Mouse (Mus musculus) myocyte (in vitro differentiated cells): ENCODE data around the gene Ski.

Experiments
- CEBPB ChIP-seq: IDR thresholded peaks from 2 replicates; pipeline ENCODE4 v1.6.1; 2011; ENCODE audit warnings: mild to moderate bottlenecking, moderate library complexity; ENCODE audit not compliant: poor library complexity, insufficient read depth, severe bottlenecking
- E2F4 ChIP-seq: IDR thresholded peaks from one replicate; pipeline ENCODE4 v1.6.1; 2011; ENCODE audit warnings: mild to moderate bottlenecking, control low read depth, moderate library complexity; ENCODE audit not compliant: insufficient read depth
- MAX ChIP-seq: IDR thresholded peaks from one replicate; pipeline ENCODE4 v1.6.1; 2011; ENCODE audit warnings: low read depth, mild to moderate bottlenecking, control low read depth
- MYOD1 ChIP-seq, 3 experiments: IDR thresholded peaks; one replicate each; pipeline ENCODE4 v1.6.1; 2011; ENCODE audit warnings: control low read depth in 2 of 3, low read depth in 2 of 3, mild to moderate bottlenecking in 2 of 3, moderate library complexity in 1 of 3; ENCODE audit not compliant: insufficient read length in 2 of 3, control insufficient read depth in 1 of 3
- MYOG ChIP-seq, 3 experiments: IDR thresholded peaks; one replicate each; pipeline ENCODE4 v1.6.1; 2011; ENCODE audit warnings: control low read depth in 2 of 3, low read depth in 2 of 3, mild to moderate bottlenecking in 2 of 3; ENCODE audit not compliant: insufficient read length in 2 of 3, control insufficient read depth in 1 of 3, insufficient read depth in 1 of 3
- POLR2A ChIP-seq: IDR thresholded peaks from one replicate; pipeline ENCODE4 v1.6.1; 2011; ENCODE audit warnings: low read depth, mild to moderate bottlenecking, control low read depth, moderate library complexity; ENCODE audit not compliant: insufficient read length
- POLR2AphosphoS2 ChIP-seq: IDR thresholded peaks from one replicate; pipeline ENCODE4 v1.6.1; 2011; ENCODE audit warnings: low read depth, control low read depth; ENCODE audit not compliant: insufficient read length
- REST ChIP-seq: IDR thresholded peaks from one replicate; pipeline ENCODE4 v1.6.1; 2011; ENCODE audit warnings: mild to moderate bottlenecking, control low read depth, moderate library complexity; ENCODE audit not compliant: insufficient read depth, insufficient read length
- TCF12 ChIP-seq: IDR thresholded peaks from one replicate; pipeline ENCODE4 v1.6.1; 2011; ENCODE audit warnings: mild to moderate bottlenecking, control low read depth; ENCODE audit not compliant: poor library complexity, insufficient read depth, severe bottlenecking
- TCF3 ChIP-seq: IDR thresholded peaks from one replicate; pipeline ENCODE4 v1.6.1; 2011; ENCODE audit warnings: low read depth, control low read depth; ENCODE audit not compliant: insufficient read length
- USF1 ChIP-seq: IDR thresholded peaks from one replicate; pipeline ENCODE4 v1.6.1; 2011; ENCODE audit warnings: low read depth, mild to moderate bottlenecking, control low read depth, moderate library complexity

DNA sequence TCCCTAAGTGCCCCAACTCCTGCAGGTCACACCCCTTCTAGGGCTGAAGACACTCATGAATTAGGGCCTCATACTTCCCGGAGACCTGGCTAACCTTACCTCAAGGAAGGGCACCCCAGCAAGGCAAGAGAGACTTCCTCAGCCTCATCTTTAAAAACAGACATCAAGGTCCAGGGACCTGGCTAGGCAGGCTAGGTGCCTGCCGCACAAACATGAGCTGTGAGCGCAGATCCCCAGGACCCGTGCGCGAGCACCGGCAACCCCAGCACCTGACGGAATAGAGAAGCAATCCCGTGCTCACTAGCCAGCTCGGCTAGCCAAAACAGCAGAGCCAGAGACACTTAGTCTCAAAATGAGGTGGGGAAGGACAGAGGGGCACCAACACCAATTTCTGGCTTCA lies 7.6 kb downstream of the Ski start:
- no peak for TF ChIP-seq TCF12
- no peak for TF ChIP-seq POLR2AphosphoS2
- no peak for TF ChIP-seq POLR2A
- no peak for TF ChIP-seq MYOD1 (IDR thresholded peaks at IDR 0.05; ENCODE audit: control insufficient read depth in 1 of 3, insufficient read length in 2 of 3, low read depth in 2 of 3)
- no peak for TF ChIP-seq MAX
- TF ChIP-seq USF1, result no peak
- no peak for TF ChIP-seq REST
- no peak for TF ChIP-seq MYOG (IDR thresholded peaks at IDR 0.05; ENCODE audit: control insufficient read depth in 1 of 3, insufficient read depth in 1 of 3, insufficient read length in 2 of 3, low read depth in 2 of 3)
- no peak for TF ChIP-seq E2F4
- TF ChIP-seq TCF3, result no peak
- no peak for TF ChIP-seq CEBPB
